Mouse (Mus musculus) cerebellum, adult 2 months (tissue): ENCODE measurements around the gene Pgbd5.

Experiments
- CTCF ChIP-seq: fragments of 200-500 bp; IDR thresholded peaks from 2 replicates; pipeline ENCODE4 v1.5.1; 2011; ENCODE audit warnings: low read depth, mild to moderate bottlenecking, control low read depth, low read length, moderate library complexity, borderline replicate concordance; ENCODE audit not compliant: insufficient read depth
- POLR2A ChIP-seq: fragments of 200-500 bp; IDR thresholded peaks from 2 replicates; pipeline ENCODE4 v1.6.1; 2011; ENCODE audit warnings: low read length, control low read depth, borderline replicate concordance; ENCODE audit not compliant: insufficient read depth

- TF ChIP-seq POLR2A = no peak
- TF ChIP-seq CTCF = no peak
Observed at GRCm38 (mm10) chr8:124448962-124449670, 9.7 kb upstream of the Pgbd5 start.
